Mouse (Mus musculus): Measurements from ENCODE around the gene Mtr.

GRCm38 (mm10) chr13:12263996-12264395 is 6.1 kb upstream of the Mtr start:
- no peak for TF ChIP-seq CTCF (conservative IDR thresholded peaks at IDR 0.05; ENCODE audit: low read length)
- TF ChIP-seq POU5F1 (IDR thresholded peaks at IDR 0.05; ENCODE audit: borderline replicate concordance, low read length): no peak
